Mouse (Mus musculus): ENCODE results near the gene Olfr434. TPM values are rescaled to one million over a fixed set of nuclear protein-coding genes. Genes with fewer than 3 reads are reported as not detected.
"Not testable (repeated sequence)": the region's sequence is repeated elsewhere in the genome, so short reads cannot be mapped to it uniquely, and the experiment has no call there.

The Olfr434 gene
- total RNA-seq (2021) = not detected
- long read RNA-seq, experiment 1 = 0 reads
- long read RNA-seq, experiment 2 = 0 reads

- not testable (repeated sequence) for DNase-seq
Observed at GRCm38 (mm10) chr6:43212873-43213272, at the start of gene Olfr434. Gene Olfr434, plus strand, starts transcription at chr6:43213021.

- DNase-seq = no peak
Observed at GRCm38 (mm10) chr6:43167246-43167645, 45.6 kb upstream of the Olfr434 start.

- DNase-seq = no peak
Observed at GRCm38 (mm10) chr6:43171840-43172239, 41.0 kb upstream of the Olfr434 start, which contains the start of gene Olfr13. Gene Olfr13, plus strand, starts transcription at chr6:43172140.

- DNase-seq = no peak
Observed at GRCm38 (mm10) chr6:43178129-43178528, 34.7 kb upstream of the Olfr434 start.

- no peak for DNase-seq
Observed at GRCm38 (mm10) chr6:43178584-43179501, 34.0 kb upstream of the Olfr434 start.

- no peak for DNase-seq
Observed at GRCm38 (mm10) chr6:43190986-43191385, 21.8 kb upstream of the Olfr434 start.

GRCm38 (mm10) chr6:43196781-43197180, 16.0 kb upstream of the Olfr434 start, which contains the start of gene Olfr435:
Gene Olfr435, plus strand, starts transcription at chr6:43197146.
- DNase-seq = no peak

- DNase-seq = no peak
Observed at GRCm38 (mm10) chr6:43198094-43198493, 14.7 kb upstream of the Olfr434 start.

- no peak for DNase-seq
Observed at GRCm38 (mm10) chr6:43202786-43203185, 10.0 kb upstream of the Olfr434 start.

- DNase-seq = no peak
Observed at GRCm38 (mm10) chr6:43205355-43205754, 7.5 kb upstream of the Olfr434 start.

GRCm38 (mm10) chr6:43231255-43231654, 18.4 kb downstream of the Olfr434 start, which contains the start of gene Olfr47:
Gene Olfr47, plus strand, starts transcription at chr6:43231529.
- DNase-seq = not testable (repeated sequence)

GRCm38 (mm10) chr6:43242061-43242460, 29.2 kb downstream of the Olfr434 start:
- DNase-seq = no peak

- no peak for DNase-seq
Observed at GRCm38 (mm10) chr6:43247396-43247795, 34.6 kb downstream of the Olfr434 start.

- DNase-seq = no peak
Observed at GRCm38 (mm10) chr6:43252994-43253393, 40.2 kb downstream of the Olfr434 start.

GRCm38 (mm10) chr6:43254193-43254926, 41.5 kb downstream of the Olfr434 start:
- DNase-seq = no peak

GRCm38 (mm10) chr6:43260756-43261155, 47.9 kb downstream of the Olfr434 start:
- no peak for DNase-seq

- peak; percentile 38 for DNase-seq
Observed at GRCm38 (mm10) chr6:43265363-43266041, 52.7 kb downstream of the Olfr434 start, which contains the start of gene Arhgef5. Gene Arhgef5, plus strand, starts transcription at chr6:43265582.

- no peak for DNase-seq
Observed at GRCm38 (mm10) chr6:43266356-43266755, 53.5 kb downstream of the Olfr434 start.
